Mouse (Mus musculus) neutrophil, adult 5-6 weeks (primary cell): ENCODE data around the gene Vps8. TPM values are rescaled to one million over a fixed set of nuclear protein-coding genes. Genes with fewer than 3 reads are reported as not detected.

Experiments used
- ATAC-seq: fragments of 151-379, 151-347 bp; 2 replicates; pipeline ENCODE4 v1.8.0; 2017; ENCODE audit warnings: mild to moderate bottlenecking, moderate TSS enrichment; ENCODE audit not compliant: insufficient number of reproducible peaks, poor library complexity, low FRiP score, severe bottlenecking; ENCODE audit errors: extremely low read depth
- total RNA-seq: library from RNA; stranded (forward); fragments of 200-1000 nt; gene quantifications from 2 replicates; pipeline ENCODE4 v1.2.3, GENCODE M21; 2017

Vps8 gene
- total RNA-seq, 1 experiment from 2014 or later = 38.5 TPM

DNA sequence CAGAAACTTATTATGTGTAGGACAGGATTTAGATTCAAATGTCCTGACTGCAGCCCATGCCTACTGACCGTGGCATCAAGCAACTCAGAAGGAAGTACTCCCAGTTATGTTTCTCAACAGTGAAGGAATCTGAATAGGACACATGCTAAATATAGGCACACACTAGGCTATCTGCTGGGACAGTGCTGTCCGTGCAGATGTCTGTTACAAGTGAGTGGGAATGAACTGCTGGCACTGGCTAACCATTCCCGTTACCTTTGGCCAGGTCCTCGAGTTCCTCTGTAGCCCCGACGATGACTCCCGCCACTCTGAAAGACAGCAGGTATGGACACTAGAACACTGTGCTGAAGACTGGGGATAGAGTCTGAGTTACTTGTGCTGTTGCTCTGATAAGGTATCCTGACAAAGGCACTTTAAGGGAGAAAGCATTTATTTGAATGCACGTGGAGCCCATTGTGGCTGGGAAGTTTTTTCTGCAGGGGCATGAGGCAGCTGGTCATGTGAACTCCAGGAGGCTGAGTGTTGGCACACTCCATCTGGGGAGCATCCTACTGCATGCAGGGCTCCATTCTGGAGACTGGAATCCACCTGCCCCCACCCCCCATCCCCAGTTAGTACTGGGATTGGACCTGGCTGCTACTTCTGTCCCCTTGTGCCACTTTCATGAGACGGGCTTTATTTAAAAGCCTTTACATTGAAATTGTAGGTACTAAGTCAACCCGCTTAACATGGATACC lies 104.5 kb downstream of the Vps8 start:
- ATAC-seq = no peak

DNA sequence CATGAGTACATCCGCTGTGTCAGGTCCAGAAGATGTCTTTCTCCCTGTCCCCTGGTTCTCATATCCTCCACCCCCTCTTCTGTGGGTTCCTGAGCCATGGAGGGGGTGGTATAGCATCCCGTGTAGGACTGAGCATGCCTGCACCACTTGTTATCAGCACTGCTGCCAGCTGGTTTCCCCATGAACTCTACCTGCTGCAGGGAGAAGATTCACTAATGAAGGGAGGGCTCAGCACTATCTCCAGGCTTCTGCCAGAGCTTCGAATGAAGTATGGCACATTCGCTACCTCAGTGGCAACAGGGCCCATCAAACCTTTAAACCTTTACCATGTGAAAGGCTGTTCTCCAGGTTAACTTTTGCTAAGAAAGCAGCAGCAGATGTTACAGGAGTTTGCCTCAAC lies 110.6 kb downstream of the Vps8 start:
- no peak for ATAC-seq

DNA sequence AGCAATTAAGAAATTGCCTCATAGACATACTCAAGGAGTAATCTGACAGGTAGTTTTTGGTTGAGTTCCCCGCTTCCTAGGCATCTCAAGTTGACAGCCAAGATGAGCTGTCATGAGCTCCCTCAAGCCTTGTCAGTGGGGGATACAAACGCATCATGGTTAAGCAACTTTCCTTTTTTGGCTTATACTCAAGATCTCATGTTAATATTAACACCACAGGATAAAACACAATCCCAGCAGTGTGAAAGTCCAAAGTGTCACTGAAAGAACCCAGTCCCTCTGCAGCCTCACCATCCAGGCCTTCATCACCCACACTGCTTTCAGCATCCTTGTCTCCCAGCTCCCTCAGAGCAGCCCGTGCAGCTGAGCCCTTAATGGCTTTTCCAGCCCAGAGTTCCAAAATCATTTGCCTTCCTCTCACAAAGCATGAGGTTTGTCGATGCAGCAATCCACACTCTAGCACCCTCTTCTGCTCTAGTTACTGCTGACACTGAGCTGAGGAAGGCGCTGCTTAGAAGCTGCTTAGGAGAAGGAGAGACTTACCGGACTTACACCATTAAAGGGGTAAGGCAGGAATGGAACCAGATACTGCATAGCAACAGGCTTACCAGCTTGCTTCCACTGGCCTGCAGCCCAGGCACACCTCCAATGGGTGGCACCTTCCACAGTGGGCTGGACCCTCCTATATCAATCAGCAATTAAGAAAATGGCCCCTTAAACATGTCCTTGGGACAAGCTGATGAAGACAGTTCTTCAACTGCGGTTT lies 113.5 kb downstream of the Vps8 start:
- no peak for ATAC-seq

DNA sequence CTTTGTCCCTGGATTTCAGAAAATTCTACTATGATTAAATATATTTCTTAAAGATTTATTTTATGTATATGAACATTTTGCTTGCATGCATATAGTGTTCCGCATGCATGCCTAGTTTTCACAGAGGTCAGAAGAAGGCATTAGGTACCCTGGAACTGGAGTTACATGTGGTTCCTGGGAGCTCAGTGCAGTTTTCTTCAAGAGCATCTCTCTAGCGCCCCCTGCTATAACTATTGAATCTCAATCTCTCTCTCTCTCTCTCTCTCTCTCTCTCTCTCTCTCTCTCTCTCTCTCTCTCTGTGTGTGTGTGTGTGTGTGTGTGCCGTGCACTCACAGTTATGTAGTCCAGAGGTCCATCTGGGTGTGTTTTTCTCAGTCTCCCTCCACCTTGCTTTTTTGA lies 114.4 kb downstream of the Vps8 start:
- ATAC-seq = no peak

DNA sequence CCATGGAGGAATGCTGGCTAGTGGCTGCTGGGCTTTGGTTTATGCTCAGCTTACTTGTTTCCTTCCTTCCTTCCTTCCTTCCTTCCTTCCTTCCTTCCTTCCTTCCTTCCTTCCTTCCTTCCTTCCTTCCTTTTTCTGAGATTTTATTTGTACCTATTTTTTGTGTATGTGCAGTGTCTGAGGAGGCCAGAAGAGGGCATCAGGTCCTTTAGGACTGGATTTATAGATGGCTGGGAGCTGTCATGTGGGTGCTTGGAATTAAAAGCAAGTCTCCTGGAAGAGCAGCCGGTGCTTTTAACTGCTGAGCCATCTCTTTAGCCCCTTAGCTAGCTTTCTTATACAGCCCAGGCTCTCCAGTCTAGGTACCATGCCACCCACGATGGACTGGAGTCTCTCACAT lies 116.0 kb downstream of the Vps8 start:
- no peak for ATAC-seq

DNA sequence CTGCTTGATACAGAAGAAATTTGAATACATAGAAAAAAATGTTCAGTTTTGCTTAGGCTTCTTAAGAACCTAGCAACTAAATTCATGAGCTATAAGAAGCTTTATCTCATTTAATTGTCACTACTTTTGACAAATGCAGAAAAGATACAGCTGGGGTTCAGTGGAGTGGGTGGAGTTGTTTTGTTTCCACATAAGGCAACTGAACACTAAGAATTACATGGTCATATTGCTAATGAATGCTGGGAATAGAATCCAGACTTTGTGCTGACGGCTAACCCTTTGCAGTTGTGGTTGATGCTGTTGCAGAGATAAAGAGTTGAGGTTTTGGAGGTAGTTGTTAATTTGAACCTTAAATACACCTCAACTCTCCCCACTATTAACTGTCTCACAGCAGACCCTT lies 119.6 kb downstream of the Vps8 start:
- ATAC-seq = no peak

DNA sequence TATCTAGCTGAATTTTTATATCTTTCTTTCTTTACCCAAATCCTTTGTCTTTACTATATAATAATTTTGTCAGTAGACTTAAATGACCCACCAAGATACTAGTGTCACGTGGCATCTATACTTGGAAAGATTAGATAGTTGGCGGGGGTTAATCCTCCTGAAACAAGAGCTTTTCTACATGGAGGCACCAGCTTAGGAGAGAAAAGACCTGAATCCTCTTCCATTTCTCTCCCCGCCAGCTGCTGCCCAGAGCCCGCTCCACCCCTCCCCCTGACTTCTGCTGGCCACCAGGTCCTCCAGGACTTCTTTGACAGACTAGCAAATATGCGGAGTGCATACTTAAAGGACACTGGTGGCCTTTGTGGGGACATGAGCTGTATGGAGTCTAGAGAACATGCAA lies 124.5 kb downstream of the Vps8 start:
- ATAC-seq = no peak

DNA sequence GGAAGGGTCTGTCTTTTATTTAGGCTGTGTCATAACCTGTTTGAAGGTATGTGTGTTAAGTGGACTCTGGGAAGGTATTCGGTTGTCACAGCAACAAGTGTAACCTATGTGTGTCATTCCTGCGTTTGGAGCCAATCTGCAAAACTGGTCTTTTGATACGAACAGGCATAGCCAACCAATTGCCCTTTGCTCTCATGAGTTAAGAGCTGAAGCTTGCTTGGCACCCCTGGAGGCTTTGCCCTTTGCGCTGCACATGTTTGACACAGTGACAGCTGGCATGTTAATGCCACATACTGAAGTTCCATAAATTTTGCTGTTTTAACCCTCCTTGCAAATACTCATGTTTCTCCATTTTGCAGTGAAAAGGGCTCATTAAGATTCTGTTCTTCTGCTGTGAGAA lies 126.8 kb downstream of the Vps8 start:
- ATAC-seq = no peak

DNA sequence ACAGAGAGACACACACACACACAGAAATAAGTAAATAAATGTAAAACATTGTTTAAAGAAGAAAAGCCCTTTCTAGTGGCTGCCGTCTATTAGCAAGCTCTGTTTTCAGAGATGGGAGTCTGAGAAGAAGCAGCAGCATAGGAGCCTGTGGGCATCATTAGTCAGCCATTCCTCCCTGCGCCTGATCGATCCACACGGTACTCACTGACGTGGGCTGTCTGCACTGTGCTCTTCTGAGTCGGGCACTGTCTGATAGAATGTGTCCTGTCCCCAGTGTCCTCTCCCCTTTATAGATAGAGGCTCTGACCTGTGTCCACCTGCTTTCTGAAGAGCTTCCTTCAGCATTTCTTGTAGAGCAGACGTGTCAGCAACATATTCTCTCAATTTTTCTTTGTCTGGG lies 127.5 kb downstream of the Vps8 start:
- ATAC-seq = no peak

DNA sequence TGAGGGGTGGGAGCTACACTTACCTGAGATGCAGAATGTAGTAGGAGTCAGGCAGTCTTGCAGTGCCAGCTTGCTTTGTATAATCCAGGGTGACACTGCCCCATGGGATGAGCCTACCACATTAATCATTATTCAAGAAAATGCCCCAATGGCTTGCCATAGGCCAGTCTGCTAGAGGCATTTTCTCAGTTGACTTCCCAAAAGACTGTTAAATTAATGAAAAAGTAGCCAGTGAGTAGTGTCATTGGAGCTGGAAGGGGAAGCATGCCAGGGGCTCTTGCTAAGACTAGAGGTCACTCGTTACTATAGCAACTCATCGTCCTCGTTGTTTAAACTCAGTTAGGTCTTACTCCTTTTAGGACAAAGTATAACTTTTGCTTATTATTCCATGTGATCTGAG lies 130.6 kb downstream of the Vps8 start:
- no peak for ATAC-seq

DNA sequence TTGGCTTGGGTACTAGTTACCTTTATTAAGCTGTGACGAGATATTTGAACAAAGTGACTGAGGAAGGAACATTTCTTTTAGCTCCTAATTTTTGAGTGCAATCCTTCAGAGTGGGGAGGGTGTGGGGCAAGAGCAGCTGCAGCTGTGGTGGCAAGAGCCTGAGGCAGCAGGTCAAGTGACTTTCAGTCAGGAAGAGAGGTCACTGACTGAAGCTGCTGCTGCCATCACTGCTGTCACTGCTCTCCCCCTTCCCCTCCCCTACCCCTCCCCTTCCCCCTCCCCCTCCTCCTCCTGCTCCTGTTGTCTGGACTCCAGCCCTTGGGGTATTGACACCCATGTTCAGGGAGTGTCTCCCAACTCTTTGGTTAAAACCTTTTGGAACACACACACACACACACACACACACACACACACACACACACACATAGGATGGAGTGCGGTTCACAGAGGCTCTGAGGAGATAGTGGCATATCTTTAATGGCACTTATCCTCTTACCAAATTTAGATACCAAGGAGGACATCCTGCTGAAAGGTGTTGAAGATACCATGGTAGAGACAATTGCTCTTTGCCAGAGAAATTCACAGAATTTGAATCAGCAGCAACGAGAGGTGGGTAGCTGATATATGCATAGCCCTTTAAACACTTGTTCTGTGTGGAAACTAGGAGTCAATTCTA lies 139.8 kb downstream of the Vps8 start:
- no peak for ATAC-seq

DNA sequence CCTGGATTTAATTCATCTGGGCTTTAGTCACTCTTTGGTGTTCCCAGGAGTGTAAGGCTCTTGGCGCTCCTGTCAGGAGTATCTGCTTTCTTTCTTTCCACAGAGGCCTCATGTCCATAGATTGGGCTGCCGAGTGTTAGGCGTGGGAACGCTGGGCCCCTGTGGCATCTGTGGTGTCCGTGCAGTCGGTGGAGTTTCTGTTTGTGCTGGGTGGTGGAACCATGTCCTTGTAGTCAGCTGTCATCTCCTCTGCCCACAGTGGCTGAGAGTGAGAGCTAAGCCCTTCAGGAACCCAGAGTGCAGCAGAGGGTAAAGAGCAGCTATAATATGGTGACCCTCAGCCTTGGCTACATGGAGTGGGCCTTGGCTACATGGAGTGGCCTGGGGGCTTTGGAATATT lies 140.4 kb downstream of the Vps8 start:
- no peak for ATAC-seq

DNA sequence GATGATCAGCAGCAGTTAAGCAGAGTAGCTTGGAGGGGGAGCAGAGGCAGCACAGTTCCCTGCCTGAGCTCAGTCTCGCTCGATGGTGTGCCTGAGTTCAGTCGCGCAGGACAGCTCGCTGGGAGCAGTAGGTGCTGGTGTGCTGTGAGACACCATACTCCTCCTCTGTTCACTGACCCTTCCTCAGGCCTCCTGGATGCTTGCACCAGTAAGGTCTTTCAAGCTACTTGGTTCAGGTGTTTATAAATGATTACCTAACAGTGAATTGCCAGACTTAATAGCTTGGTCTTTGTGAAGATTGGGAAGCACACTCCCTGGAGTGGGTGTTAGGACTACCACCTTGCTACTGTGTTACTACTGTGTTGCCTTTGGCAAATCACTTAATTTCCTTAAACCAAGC lies 144.2 kb downstream of the Vps8 start:
- no peak for ATAC-seq

DNA sequence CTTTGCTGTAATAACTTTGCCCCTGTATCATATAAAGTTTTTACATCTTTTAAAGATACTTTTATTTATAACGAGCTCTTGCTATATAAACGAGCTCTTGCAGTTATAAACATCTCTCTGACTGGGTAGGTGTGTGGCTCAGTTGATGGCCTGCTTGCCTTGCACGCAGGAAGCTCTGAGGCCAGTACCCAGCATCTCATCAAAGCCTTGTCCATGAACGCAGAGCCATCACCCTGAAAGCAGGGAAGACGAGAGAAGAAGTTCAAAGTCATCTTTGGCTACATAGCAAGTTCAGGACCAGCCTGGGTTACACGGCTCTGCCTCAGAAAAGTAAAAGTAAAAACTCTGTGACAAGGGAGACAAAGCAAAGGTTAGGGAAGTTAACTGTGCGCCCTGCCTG lies 147.0 kb downstream of the Vps8 start:
- ATAC-seq = no peak

DNA sequence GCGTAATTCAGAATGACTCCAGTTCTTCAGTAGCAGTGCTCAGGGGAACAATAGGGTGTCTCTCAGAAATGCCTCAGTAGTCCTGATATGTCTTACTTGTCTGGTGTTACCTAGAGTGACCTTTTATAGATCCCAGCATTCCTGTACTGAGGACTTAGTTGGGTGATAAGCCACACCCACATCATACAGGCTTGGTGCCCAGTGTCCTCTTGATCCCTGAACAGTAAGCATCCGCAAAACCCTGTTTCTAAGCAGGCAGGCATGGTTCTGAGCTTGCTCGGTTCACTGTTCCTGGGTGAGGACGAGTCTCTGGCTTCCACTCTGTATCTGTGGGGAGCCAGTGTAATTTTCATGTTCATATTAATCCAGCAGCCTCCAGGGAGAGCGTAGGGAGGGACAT lies 147.9 kb downstream of the Vps8 start:
- ATAC-seq = no peak

DNA sequence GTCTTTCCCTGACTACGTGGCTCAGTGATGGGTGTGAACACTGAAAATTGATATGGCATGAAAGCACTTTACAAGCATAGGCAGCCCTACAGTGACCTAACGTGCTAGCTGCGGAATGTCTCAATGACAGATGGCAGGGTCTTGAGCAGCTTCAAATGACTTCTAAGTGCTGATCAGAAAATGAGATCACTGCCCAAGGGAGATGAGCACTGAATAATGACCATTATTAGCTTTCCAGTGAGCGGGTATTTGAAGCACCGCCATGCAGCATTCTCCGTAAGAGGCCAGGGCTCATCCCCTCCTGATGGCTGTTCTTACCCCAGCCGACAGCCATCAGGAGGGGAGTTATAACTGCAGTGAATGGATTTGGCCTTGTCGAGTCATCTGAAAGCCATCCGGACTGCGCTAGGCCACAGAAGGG lies 153.1 kb downstream of the Vps8 start:
- ATAC-seq = no peak

DNA sequence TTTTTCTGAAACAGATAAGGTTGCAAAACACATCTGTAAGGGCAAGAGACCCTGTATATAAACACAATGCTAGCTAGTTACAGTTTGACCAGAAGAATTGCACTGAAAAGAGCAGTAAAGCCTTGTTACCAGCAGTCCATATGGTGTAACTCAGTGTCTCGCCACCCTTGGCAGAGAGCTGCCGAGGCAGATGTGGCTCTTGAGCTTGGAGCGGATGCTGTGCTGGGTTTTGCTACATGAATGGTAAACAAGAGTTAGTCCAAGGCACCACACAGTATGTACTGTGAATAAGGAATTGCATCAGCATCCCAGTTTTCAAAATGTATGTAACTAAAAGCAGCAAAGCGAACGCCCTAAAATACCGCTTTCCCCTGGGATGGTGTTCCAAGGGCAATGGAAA lies 166.2 kb downstream of the Vps8 start:
- ATAC-seq = no peak

DNA sequence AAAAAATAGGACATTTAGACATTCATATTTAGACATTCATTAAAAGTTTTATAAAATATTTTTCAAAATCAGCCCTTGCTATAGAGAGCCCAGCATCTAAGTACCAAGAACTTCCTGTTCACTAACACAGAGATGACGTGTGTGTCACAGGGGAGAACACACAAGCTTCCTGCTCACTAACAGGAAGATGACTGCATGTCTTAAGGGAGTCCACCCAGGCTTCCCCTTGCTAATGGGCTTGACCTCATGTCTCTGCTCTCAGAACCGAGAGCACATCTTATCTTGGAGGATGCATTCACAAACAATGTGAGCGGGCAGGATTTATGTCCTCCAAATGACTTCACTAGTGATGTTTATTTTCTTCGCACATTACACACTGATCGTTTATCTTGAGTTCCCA lies 167.9 kb downstream of the Vps8 start:
- ATAC-seq = 0 out of 2 replicates have a peak, but pooled peaks have one; percentile 33

DNA sequence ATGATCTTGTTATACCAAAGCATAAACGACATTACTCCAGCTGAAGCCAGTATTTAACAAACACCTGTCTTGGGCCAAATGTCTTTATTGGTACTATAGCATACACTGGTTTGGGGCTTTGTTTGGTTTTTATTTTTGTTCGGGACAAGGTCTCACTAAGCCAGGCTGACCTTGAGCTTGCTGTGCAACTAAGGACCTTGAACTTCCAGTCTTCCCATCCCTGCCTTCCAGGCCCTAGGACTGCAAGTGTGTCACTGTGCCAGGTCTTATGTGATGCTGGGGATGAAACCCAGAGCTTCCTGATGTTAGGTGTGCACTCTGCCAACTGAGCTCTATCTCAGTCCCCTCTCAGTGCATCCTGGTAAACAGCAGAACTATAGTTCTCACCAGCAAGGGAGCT lies 168.6 kb downstream of the Vps8 start:
- no peak for ATAC-seq

DNA sequence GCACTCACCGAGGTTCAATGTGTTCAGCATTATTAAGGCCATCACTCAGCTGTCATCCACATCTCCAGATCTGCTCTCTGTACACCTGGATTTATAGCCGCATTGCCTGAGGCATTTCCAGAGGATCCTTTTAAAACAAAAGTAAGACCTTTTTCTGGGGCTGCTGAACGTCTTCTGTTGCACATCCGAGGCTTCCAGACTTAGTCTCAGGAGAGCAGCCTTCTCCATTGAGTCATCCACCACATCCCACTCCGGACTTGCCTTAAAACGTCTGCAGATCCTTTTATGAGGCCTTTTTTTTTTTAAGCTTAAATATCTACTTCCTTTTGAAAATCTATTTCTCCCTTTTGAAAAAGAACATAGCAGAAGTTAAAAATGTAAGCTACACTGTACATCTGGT lies 172.6 kb downstream of the Vps8 start:
- ATAC-seq = no peak
